Mouse (Mus musculus) lung, embryonic 16.5 days (tissue): ENCODE data around the gene Cdiptos. TPM values are rescaled to one million over a fixed set of nuclear protein-coding genes. Genes with fewer than 3 reads are reported as not detected.

Source experiments
- ATAC-seq: fragments of 200-750 bp; cut with Nextera tagmentation; 2 replicates; pipeline ENCODE4 v1.8.0; 2017; ENCODE audit warnings: low read depth, mild to moderate bottlenecking, moderate library complexity
- H3K27ac ChIP-seq: fragments of 300-500 bp; sonication (generic); 2 replicates; pipeline ENCODE4 v1.5.1; 2014; ENCODE audit warnings: mild to moderate bottlenecking, control low read depth, low read length
- H3K27me3 ChIP-seq: fragments of 300-500 bp; sonication (generic); 2 replicates; pipeline ENCODE4 v1.6.1; 2014; ENCODE audit warnings: low read depth, low read length, mixed read lengths; ENCODE audit not compliant: control insufficient read depth, insufficient read depth
- H3K36me3 ChIP-seq: fragments of 300-500 bp; sonication (generic); 2 replicates; pipeline ENCODE4 v1.6.1; 2014; ENCODE audit warnings: low read length; ENCODE audit not compliant: control insufficient read depth, insufficient read depth
- H3K4me1 ChIP-seq: fragments of 300-500 bp; sonication (generic); replicated peaks from 2 replicates; pipeline ENCODE4 v1.6.1; 2014; ENCODE audit warnings: low read length, mixed read lengths; ENCODE audit not compliant: control insufficient read depth, insufficient read depth
- H3K4me2 ChIP-seq: fragments of 300-500 bp; sonication (generic); 2 replicates; pipeline ENCODE4 v1.6.1; 2014; ENCODE audit warnings: low read depth, low read length, control low read depth
- H3K4me3 ChIP-seq: fragments of 300-500 bp; sonication (generic); 2 replicates; pipeline ENCODE4 v1.5.1; 2014; ENCODE audit warnings: mild to moderate bottlenecking, low read length, control low read depth
- H3K9ac ChIP-seq: fragments of 300-500 bp; sonication (generic); 2 replicates; pipeline ENCODE4 v1.6.1; 2014; ENCODE audit warnings: low read length, control low read depth
- H3K9me3 ChIP-seq: fragments of 300-500 bp; sonication (generic); 2 replicates; pipeline ENCODE4 v1.6.1; 2016; ENCODE audit warnings: low read length; ENCODE audit not compliant: control insufficient read depth
- WGBS: fragments of 180-500 bp; shearing (Covaris S2); extraction: QIAGEN DNeasy Blood & Tissue Kit; methylation state at CpG from one replicate; pipeline ENCODE4 v1.1.7; 2014; 5-methylcytosine and 5-hydroxymethylcytosine counted together
- polyA plus RNA-seq: library from polyadenylated mRNA; unstranded; fragments of >200 nt; fragmentation: Nextera tagmentation; extraction: Ambion mirVana; gene quantifications from 2 replicates; pipeline ENCODE4 v1.2.1, GENCODE M21; 2015

The Cdiptos gene
- polyA plus RNA-seq, 1 experiment from 2014 or later = 2.1 TPM

DNA sequence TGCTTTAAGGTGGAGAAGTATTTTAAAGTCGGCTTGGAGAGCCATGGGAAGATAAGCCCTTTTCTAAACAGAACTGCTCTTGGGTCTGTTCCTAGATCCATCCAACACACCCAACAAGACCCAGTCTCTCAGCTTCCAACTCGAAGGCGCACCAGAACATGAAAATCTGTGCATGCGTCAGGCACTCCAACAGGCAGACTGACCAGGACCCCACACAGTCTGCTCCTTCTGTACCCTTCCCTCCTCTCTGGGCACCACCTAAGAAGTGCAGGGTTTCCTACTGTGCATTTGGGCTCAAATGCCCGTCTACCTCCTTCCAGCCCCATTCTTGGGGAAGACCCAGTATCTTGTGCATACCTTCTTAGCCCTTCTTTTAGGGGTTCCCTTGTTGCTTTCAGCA, 44.6 kb upstream of the Cdiptos start:
- Histone ChIP-seq H3K36me3 (peaks cover 25% of the 10 kb centered on the region), H3K9me3 (no peaks in the 10 kb centered on the region), H3K4me2 (peak overlapping the region; percentile 85), H3K27ac (peak overlapping the region; percentile 34), H3K4me3 (peak overlapping the region; percentile 56), H3K27me3 (no peaks in the 10 kb centered on the region), H3K9ac (peak overlapping the region; percentile 70), H3K4me1 (peaks cover 68% of the 10 kb centered on the region)
- 23% methylated on average over 5 of the region's 5 CpGs for WGBS
- no peak for ATAC-seq

GRCm38 (mm10) chr7:127020031-127020430, 44.1 kb upstream of the Cdiptos start:
- Histone ChIP-seq H3K36me3 (peaks cover 27% of the 10 kb centered on the region), H3K4me2 (peak overlapping the region; percentile 85), H3K27ac (peak overlapping the region; percentile 34; the same call in 1 of the 2 replicates), H3K4me1 (peaks cover 73% of the 10 kb centered on the region), H3K9me3 (no peaks in the 10 kb centered on the region), H3K27me3 (no peaks in the 10 kb centered on the region), H3K9ac (peak overlapping the region; percentile 70), H3K4me3 (peak overlapping the region; percentile 56)
- WGBS = 55% methylated on average over 3 of the region's 3 CpGs
- ATAC-seq = no peak

DNA sequence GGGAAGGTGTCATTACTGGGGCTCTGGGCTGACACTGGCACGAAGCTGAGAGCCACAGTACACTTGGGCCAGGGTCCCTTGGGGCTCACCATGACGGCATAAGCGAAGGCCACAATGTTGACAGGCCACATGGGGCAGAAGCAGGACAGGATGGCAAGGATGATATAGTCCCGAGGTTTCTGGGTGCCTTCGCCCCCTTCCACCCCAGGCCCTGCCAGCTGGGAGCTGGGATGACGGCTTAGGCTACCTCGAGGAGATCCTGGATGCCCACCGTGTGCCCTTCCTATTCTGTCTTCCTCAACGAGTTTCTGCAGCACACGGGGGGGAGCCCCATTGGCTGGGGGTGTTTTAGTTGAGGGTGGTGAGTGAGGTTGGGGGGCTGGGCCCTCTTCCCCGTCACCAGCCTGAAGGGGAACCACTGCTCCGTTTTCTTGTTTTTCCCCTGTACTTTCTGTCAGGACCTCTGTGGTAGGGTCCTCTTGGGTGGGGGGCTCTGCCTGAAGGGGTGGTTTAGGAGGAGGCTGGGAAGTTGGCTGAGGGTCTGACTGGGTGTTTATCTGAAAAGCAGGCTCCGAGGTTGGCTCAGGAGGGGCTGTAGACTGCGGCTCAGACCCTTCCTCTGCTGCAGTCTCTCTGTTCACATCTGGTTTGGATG, 43.5 kb upstream of the Cdiptos start:
- no peak for ATAC-seq
- no peaks in the 10 kb centered on the region for H3K9me3 ChIP-seq
- no peak overlapping the region for H3K27ac ChIP-seq
- peaks cover 76% of the 10 kb centered on the region for H3K4me1 ChIP-seq
- peaks cover 27% of the 10 kb centered on the region for H3K36me3 ChIP-seq
- H3K27me3 ChIP-seq = no peaks in the 10 kb centered on the region
- WGBS = 72% methylated on average over 14 of the region's 14 CpGs
- H3K9ac ChIP-seq = peak overlapping the region; percentile 70
- H3K4me3 ChIP-seq = no peak overlapping the region; the same call in 1 of the 2 replicates
- H3K4me2 ChIP-seq = no peak overlapping the region; the same call in 1 of the 2 replicates

DNA sequence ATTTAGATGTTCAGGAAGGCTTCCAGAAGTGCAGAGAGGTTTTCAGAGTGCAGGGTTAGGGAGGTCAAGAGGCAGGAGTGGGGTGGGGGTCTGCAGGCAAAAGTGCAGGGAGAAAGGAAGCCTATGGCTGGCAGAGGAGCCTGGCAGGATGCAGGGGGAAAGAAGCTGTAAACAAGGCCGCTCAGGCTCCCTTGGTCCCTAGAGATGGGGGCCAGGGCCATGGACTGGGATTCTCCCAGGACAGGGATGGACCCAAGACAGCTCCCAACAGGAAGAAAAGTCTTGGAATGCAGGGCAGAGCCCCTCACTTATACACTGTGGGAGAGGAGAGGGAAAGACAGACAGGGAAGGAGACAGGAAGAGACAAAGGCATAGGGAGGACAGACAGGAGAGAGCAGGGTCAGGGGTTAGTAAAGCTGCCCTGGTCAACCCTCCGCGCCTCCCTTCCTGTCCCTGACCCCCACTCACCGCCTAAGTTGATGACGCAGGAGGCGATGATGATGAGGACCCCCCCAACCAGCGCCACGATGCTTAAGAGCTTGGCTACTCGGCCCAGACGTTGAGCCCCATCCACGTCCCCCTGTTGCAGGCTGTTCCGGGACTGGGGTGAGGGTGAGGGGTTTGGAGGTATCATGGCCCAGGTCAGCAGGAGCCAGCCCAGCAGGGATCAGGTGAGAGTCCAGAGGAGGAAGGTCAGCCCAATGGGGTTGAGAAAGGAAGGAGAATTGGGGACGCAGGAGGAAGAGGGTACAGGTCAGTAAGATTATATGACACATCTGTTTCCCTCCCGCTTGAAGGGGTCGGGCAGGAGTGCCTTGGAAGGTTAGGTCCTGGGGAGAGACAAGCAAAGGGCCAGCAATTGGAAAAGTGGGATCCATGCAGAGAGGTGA, 42.8 kb upstream of the Cdiptos start:
- H3K36me3 ChIP-seq = peaks cover 21% of the 10 kb centered on the region
- no peak for ATAC-seq
- H3K4me2 ChIP-seq = peak overlapping the region; percentile 18
- H3K27ac ChIP-seq = peak overlapping the region; percentile 98
- H3K27me3 ChIP-seq = no peaks in the 10 kb centered on the region
- H3K4me3 ChIP-seq = no peak overlapping the region
- H3K9me3 ChIP-seq = no peaks in the 10 kb centered on the region
- peak overlapping the region; percentile 46 for H3K9ac ChIP-seq
- H3K4me1 ChIP-seq = peaks cover 73% of the 10 kb centered on the region
- WGBS = 61% methylated on average over 15 of the region's 15 CpGs

GRCm38 (mm10) chr7:127017950-127018345, 42.0 kb upstream of the Cdiptos start:
- Histone ChIP-seq H3K9me3 (no peaks in the 10 kb centered on the region), H3K27ac (peak overlapping the region; percentile 98), H3K36me3 (peaks cover 13% of the 10 kb centered on the region), H3K4me2 (peak overlapping the region; percentile 39), H3K4me1 (peaks cover 68% of the 10 kb centered on the region), H3K9ac (peak overlapping the region; percentile 30), H3K4me3 (no peak overlapping the region), H3K27me3 (no peaks in the 10 kb centered on the region)
- ATAC-seq = no peak
- WGBS = 31% methylated on average over 6 of the region's 6 CpGs

GRCm38 (mm10) chr7:127016971-127017949, 41.4 kb upstream of the Cdiptos start, which contains the start of gene Pagr1a:
Gene Pagr1a, minus strand, starts transcription at chr7:127017352.
- 2% methylated on average over 39 of the region's 39 CpGs for WGBS

DNA sequence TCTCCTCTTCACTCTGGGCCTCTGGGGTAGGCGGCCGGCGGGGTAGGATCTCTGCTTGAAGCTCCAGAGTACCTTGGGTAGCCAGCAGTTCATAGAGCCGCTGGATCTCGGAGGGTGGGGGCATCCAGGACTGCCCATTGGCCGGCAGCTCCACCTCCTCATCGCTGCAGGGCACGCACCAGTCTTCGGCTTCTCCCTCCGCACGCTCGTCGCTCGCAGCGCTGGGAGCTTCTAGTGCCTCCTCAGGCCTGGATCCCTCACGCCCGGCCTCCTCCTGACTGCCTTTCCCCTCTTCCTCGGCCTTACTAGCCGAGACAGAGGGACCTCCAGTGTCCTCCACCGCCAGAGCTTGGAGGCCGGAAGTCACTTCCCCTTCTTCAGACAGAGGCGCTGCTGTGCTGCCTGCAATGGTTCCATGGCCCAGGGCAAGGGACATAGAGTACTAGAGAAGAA, 40.6 kb upstream of the Cdiptos start:
- ATAC-seq = peak; percentile 51
- Histone ChIP-seq H3K9ac (peak overlapping the region; percentile 77), H3K27me3 (no peaks in the 10 kb centered on the region), H3K4me1 (peaks cover 57% of the 10 kb centered on the region), H3K36me3 (peaks cover 5% of the 10 kb centered on the region; the same call in 1 of the 2 replicates), H3K4me2 (peak overlapping the region; percentile 80), H3K27ac (peak overlapping the region; percentile 98), H3K4me3 (peak overlapping the region; percentile 59), H3K9me3 (no peaks in the 10 kb centered on the region)
- 0% methylated on average over 22 of the region's 22 CpGs for WGBS

More at GRCm38 (mm10) chr7:127016971-127017949, 41.4 kb upstream of the Cdiptos start, which contains the start of gene Pagr1a:
- ATAC-seq = peak; percentile 84
- Histone ChIP-seq H3K9ac (peak within 1 kb of the TSS; percentile 77), H3K9me3 (no peaks in the 10 kb centered on the region), H3K36me3 (peaks cover 7% of the 10 kb centered on the region), H3K27me3 (no peaks in the 10 kb centered on the region), H3K4me2 (peak within 1 kb of the TSS; percentile 80), H3K27ac (peak within 1 kb of the TSS; percentile 98), H3K4me3 (peak within 1 kb of the TSS; percentile 59), H3K4me1 (peaks cover 65% of the 10 kb centered on the region)

DNA sequence TGATC, 40.4 kb upstream of the Cdiptos start, which contains the start of gene Pagr1b:
Gene Pagr1b, minus strand, starts transcription at position 4 of the 5 bp plus-strand sequence.
- H3K27me3 ChIP-seq = no peaks in the 10 kb centered on the region
- peaks cover 5% of the 10 kb centered on the region; the same call in 1 of the 2 replicates for H3K36me3 ChIP-seq
- peak within 1 kb of the TSS; percentile 59 for H3K4me3 ChIP-seq
- H3K9ac ChIP-seq = peak within 1 kb of the TSS; percentile 77
- H3K4me2 ChIP-seq = peak within 1 kb of the TSS; percentile 80
- H3K27ac ChIP-seq = peak within 1 kb of the TSS; percentile 98
- H3K9me3 ChIP-seq = no peaks in the 10 kb centered on the region
- peaks cover 55% of the 10 kb centered on the region for H3K4me1 ChIP-seq
- no peak for ATAC-seq
